Mouse (Mus musculus) testis, adult 2 months (tissue): ENCODE data around the gene Cdkal1.

Experiments used
- CTCF ChIP-seq: fragments of 200-500 bp; IDR thresholded peaks from 2 replicates; pipeline ENCODE4 v1.5.1; 2012; ENCODE audit warnings: low read depth, mild to moderate bottlenecking, inconsistent platforms, low read length, moderate library complexity; ENCODE audit not compliant: control insufficient read depth, insufficient read depth, insufficient replicate concordance
- POLR2A ChIP-seq: fragments of 200-500 bp; IDR thresholded peaks from 2 replicates; pipeline ENCODE4 v1.6.1; 2012; ENCODE audit warnings: low read depth, mild to moderate bottlenecking, inconsistent platforms, low read length, moderate library complexity; ENCODE audit not compliant: control insufficient read depth

GRCm38 (mm10) chr13:29902676-29903075, 47.2 kb upstream of the Cdkal1 start:
- no peak for TF ChIP-seq POLR2A
- no peak for TF ChIP-seq CTCF
